Mouse (Mus musculus) lung, postnatal 10 days (tissue): ENCODE measurements at regions not wholly inside any gene's neighbourhood (a gene's known extent, or its start where the extent isn't known, plus 50 kb on each side); places are given as distances from the start of the nearest gene placed in this dataset.

Source experiments
- DNase-seq: peaks from one replicate; pipeline ENCODE4 v3.0.0; 2021

GRCm38 (mm10) chr13:10526470-10527207 lies 166.0 kb upstream of the Chrm3 start:
- no peak for DNase-seq

- no peak for DNase-seq
These were observed 143.6 kb upstream of the Chrm3 start for GRCm38 (mm10) chr13:10504211-10504610.

GRCm38 (mm10) chr13:10455323-10455722 lies 94.7 kb upstream of the Chrm3 start:
- DNase-seq: no peak

GRCm38 (mm10) chr13:10454667-10455066 lies 94.0 kb upstream of the Chrm3 start:
- DNase-seq: no peak

GRCm38 (mm10) chr13:10451057-10451456 lies 90.4 kb upstream of the Chrm3 start:
- DNase-seq: peak; percentile 11

- no peak for DNase-seq
These were observed 88.9 kb upstream of the Chrm3 start for GRCm38 (mm10) chr13:10449502-10449901.

- no peak for DNase-seq
These were observed 87.2 kb upstream of the Chrm3 start for GRCm38 (mm10) chr13:10447806-10448205.

GRCm38 (mm10) chr13:10445679-10446078 lies 85.0 kb upstream of the Chrm3 start:
- DNase-seq: no peak
